Mouse (Mus musculus): Measurements from ENCODE around the gene C2cd5.
A peak's percentile ranks its signal among the peaks of the same experiment; 100 is the strongest.

Gene C2cd5

DNA sequence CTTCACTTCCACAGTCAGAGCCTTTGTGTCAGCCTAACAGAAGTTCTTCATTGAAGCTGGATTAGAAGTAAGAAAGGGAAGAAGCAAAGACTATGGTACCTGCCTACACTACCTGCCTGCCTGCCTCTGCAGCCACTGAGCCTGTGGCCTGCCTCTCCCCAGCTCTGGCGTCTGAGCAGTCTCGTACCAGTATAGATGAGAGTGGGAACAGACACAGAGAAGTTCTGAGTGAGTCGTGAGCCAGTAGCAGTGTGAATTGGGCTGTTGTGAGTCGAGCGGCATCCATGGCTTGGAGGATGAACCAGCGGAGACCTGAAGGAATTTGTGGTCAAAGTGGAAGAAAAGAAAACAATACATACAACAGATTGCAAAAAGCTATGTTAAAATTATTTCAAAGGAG lies 26.5 kb downstream of the C2cd5 start:
- no peak for DNase-seq (ENCODE audit: low spot score in 2 of 2)

DNA sequence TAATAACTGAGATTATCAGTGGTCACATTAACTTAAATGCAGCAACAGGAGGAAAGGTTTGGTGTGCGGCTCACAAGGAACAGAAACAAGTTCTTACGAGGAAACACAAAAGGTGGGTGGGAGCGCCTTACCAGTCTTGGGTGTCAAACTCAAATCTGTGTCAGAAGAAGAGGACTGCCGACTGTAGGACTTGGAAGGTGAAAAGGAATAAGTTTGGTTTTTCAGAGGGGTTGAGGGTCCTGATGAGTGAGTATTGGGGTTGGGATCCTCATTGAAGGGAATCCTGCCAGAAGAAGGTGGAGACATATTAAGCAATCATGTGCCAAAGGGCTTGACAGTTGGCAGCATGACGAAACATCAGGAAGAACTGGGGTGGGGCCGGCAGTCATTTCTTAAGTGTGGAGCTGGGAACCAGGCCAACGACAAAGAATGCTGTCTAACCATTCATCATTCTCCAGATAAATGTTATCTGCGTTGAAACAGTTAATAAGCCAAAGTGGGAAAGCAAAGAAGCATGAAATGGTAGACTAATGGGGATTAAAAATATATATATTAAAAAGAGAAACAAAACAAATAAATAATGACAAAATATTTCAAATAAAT lies 27.4 kb downstream of the C2cd5 start:
- no peak for DNase-seq (ENCODE audit: low spot score in 2 of 2)

DNA sequence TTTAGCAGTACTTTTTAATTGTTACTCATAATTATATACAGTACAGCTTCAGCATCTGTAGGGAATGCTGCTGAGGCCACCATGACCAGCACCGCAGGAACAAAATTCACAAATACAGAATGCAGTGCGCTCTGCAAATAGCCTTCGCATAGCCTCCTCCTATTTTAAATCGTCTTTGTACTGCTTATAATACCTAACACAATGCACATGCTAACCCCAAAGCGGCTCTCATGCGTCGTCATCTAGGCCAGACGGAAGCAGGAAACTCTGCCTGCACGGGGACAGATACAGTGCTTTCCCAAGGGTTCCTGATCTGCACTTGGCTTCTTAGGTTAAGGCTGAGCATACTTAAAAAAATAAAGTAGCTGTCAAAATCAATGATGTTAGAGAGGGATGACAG lies 29.2 kb downstream of the C2cd5 start:
- DNase-seq (ENCODE audit: low spot score in 2 of 2), result no peak

DNA sequence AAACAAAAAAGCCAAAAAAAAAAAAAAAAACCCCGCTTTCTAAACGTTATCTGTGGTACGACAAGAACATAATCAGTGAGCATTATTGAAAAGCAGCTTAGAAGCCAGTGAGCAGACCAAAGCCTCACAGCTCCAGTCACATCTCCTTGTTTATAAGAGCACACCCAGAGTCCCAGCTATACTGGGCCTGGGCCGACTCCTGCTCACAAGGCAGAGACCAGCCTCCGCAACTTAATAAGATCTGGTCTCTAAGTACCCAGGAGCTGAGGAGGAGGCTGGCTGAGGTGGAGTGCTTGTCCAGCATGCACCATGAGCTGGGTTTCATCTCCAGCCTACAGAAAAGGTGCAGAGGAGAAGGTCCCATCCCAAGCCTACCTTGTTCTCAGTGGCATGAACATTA lies 29.9 kb downstream of the C2cd5 start:
- DNase-seq (ENCODE audit: low spot score in 2 of 2), result no peak

DNA sequence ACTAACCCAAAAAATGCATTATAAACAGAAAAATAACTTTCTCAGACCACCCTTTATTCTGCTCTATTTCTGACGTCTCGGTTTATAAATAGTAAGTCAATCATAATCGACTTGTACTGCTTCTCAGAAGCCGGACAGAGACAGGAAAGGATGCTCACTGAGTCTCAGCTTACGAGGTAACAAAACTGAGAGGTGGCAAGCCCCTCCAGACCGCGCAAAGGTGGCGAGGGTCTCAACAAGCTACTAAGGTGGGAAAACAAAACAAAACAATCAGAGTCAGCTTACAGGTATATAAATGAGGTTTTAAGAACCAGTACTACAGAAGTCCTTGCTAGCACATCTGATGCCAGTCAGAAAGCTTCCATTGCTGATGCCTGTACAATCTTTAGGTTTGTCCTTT lies 30.3 kb downstream of the C2cd5 start:
- no peak for DNase-seq (ENCODE audit: low spot score in 2 of 2)

DNA sequence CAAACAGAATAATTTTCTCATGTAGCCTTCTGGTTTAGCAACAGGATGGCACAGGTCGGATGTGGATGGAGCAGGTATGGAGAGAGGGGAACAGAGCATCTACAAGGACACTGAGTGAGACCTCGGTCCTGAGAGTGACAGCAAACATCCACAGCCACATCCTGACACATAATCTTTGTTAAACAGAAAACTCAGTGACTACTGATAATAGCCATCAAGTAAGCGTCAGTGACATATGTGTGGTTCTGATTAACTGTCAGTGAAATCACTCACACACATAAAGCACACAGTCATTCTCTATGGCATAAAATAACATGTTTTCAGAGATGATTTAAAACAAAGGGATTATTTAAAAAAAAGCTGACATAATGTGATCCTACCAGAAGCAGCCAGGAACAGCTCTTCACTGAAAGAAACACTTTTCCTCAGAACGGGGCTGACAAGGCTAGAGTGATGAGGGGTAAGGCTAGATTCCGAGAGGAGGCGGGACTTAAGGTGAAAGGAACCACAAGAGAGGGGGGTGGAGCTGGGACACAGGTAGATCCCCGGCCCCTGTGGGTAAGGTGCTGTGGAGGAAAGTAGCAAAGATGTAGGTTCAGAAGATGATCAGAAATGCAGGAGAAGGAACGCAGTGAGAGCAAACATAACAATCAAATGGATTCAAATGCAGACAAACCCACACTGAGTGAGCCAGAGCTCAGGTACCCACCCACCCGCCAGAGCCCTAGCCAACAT lies 31.6 kb downstream of the C2cd5 start:
- DNase-seq (ENCODE audit: low spot score in 2 of 2), result no peak

DNA sequence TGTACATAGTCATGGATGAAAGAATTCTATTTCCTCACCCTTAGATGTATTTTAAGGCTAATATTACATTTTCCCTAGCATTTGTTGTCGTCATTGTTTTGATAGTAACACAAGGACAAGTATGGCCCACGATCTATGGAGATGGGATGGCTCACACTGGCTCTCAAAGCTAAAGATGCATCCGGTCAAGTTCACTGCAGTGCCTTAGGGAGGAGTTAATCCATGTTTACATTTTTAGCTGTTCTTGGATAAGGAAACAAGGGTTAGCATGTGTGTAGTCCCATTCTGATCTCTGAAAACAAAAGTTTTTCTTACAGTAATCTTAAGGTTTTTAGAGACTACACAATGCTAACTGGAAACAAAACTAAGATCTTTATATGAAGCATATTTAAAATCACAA lies 32.3 kb downstream of the C2cd5 start:
- DNase-seq (ENCODE audit: low spot score in 2 of 2), result no peak

DNA sequence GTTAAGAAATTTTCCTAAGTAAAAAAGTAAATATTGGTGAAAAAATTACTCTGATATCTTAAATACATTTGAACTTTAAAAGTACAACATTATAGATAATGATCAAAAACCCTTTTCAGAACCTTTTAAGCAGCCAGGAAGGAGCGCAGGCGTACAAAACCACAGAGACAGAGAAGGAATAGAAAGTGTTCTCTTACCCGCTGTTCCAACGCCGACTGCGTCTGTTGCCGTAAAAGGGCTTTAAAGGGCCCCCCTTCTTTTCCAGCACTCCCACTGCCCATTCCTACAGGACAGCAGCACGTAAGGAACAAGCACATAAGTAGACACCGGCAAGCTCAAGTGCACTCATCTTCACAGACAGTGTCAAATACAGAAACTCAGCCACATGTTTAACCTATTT lies 33.1 kb downstream of the C2cd5 start:
- DNase-seq (ENCODE audit: low spot score in 2 of 2), result no peak

DNA sequence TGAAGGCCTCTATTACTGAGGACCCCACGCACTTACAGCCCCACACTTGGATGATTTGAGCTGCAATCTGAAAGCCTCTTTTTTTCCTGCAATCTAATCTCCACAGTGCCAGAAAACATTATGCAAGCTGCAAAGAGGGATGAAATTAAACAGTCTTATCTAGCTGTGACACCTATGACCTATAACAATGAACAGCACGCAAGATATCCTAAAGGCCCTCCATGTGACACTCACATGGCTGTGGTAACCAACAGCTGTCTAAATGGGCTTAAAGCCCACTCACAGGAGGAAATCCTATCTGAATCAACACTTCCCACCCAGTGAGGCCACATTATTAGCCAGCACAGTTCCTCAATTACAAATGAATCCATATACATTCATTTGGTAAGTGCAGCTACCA lies 35.9 kb downstream of the C2cd5 start:
- no peak for DNase-seq (ENCODE audit: low spot score in 2 of 2)

DNA sequence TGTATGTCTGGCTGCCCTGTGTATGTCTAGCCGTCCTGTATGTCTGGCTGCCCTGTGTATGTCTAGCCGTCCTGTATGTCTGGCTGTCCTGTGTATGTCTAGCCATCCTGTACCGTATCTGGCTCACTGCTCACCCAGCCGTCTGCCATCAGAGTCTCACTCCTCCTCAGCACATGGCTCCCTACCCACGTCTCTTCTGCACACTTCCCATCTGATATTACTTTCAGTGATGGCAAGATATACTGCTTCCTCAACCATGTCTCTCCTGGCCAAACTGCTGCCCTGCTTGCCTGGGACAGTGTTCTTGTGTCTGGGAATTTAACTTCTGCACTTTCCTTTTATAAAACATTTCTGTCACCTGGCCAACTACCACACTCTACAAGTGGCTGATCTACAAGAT lies 42.3 kb downstream of the C2cd5 start:
- peak; percentile 36 to 38 for DNase-seq (ENCODE audit: low spot score in 2 of 2)

DNA sequence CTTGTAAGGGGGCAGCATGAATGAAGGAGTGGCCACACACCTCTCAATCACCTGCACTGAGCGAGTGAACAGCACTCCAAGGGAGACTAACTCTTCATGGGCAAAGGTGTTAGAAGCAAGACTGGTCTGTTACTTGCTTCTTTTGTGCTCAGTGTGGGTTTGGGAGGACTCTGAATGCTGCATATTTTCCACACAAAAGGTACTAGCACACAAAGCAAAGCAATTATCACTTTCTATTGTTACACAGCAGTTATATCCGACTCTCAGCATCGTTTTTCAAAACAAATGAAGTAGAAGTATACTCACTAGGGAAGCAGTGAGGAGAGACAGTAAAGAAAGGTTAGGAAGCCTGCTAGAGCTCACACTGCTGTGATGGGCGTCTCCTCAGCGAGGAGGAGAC lies 48.4 kb downstream of the C2cd5 start:
- no peak for DNase-seq (ENCODE audit: low spot score in 2 of 2)

DNA sequence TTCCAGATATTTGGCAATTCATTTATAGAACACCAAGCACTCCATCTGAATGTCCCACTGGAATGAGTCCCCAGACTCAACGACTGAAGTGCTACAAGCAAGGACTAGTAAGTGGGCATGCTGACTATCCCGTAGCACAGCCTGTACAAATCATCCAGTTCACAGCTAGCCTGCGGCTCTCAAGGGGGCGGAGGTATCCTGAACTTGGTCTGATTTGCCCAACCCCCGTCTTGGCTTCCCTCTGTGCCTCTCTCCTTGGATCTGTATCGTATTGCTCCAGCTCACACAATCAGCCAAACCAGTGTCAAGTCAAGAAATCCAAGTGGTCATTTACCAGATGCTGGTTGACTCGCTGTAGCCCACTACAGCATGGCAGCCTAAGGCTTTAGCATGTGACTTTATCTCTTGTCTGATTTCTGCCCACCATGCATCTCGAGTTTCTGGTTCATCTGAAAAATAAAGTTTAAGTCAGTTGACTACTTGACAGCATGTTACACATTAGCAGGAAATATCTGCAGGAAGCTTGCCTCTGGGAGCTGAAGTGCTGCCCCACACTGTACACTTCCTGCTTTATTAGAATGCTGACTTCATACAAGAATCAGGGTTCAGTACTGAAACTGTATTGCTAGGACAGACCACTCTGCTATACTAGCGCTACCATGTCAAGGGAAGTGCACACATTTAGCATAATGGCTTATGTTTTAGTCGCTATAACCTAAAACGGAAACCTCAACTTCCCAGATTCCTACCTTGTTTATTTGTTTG lies 50.0 kb downstream of the C2cd5 start:
- no peak for DNase-seq (ENCODE audit: low spot score in 2 of 2)

DNA sequence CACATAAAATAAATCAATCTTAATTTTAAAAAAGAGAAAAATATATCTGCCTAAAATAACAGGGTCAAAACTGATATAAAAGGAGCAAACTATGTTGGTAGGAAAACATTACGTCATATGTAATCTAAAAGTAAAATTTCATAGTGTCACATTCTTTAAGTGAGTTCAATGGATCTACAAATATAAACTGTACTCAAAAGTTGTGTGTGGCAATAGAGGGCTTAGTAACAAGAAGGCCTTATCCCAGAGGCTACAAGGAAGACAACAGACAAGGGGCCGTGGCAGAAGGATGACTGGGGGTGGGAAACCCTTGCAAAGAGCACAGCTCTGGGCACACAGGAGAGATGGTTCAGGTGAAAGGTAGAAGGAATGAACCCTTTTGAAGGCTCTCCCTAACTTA lies 50.8 kb downstream of the C2cd5 start:
- DNase-seq (ENCODE audit: low spot score in 2 of 2), result no peak

DNA sequence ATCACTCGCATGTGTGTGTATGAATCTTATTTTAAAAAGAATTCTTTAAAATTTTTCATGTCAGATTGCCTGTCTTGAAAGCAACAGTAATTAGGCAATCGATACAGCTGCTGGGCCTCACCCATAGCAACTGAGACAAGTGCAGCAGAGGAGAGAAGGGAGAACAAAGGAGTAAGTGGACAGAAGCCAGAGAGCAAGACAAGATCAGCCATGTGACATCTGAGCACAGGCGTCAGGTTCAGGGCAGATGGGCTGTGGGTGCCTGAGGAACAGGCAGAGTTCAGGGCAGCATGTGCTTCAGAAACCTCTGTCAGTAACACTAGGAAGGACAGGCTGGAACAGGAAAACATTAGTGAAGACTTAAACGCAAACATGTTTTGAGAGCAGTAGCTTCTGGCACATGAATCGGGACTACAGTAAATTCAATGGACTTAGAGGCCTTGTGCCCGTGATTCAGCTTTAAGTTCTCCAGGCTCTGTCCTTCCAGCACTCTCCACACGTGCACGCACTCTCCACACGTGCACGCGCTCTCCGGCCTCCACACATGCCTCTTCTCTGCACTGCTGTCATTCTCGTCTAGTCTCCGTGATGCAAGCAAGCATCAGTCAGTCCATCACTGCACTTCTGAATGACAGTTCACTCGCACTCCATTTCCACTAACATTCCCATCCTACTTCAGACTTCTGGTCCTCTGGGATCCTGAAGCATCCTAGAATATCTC lies 52.2 kb downstream of the C2cd5 start:
- DNase-seq (ENCODE audit: low spot score in 2 of 2), result no peak

DNA sequence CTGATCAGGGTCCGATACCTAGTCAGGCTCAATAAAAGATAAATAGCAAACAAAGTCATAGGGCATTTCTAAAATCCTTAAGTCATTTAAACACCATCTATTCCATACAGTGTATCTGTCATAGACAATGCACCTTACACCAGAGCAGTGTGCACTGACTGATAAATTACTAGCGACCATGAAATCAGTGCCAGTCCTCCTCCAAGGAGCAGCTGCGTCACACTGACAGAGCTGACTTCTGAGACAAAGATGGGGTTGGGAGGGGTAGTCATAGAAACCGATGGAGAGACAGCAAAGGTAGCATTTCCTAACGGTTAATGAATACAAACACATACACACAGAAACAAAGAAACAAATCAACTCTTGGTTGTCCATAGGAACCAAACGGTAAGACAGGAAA lies 58.4 kb downstream of the C2cd5 start:
- DNase-seq (ENCODE audit: low spot score in 2 of 2), result no peak

DNA sequence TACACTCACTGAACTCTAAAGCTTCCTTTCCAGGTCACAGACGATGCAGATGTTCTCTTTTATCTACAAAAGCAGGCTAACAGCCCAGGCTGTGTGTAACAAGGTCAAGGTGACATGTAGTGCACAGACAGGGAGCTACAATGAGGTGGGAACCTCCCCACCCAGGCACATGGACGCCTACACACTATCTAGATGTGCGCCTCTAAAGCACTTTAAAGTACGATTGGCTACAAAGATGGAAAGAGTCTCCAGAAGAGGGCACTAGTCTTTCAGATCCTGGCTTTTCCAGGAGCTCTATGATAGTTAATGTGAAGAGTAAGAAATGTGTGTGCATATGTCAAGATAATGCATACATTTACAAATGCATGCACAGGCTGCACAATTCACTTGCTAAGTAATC lies 64.7 kb downstream of the C2cd5 start:
- peak in 1 of 2 experiments; percentile 23 for DNase-seq (ENCODE audit: low spot score in 2 of 2)

DNA sequence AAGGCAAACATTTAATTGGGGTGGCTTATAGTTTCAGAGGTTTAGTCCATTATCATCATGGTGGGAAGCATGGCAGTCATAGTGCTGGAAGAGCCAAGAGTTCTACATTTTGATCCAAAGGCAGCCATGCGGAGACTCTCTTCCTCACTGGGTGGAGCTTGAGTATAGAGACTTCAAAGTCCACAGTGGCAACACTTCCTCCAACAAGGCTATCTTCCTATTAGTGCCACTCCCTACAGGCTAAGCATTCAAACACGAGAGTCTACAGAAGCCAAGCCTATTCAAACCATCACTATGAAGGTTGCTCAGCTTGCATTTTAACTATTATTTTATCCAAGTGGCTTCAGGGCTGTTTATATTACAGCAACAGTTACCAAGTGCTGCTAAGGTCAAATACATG lies 65.4 kb downstream of the C2cd5 start:
- DNase-seq (ENCODE audit: low spot score in 2 of 2), result no peak

DNA sequence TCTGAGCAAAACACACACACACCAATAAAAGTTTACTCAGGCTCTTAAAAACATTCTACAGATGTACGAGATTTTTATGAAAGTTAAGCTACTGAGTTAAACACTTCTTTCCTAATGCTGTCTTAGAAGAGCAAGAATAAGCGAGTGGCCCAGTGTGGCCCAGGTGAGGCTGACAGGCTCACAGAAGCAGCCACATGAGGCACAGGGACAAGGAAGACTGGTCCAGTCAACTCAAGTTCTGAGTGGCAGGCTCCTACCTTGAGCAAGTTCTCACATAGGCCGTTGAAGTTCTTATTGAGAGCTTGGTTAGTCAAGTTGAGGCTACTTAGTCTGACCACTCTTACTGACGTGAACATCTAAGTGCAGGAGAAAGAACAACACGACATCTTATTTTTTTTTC lies 69.4 kb downstream of the C2cd5 start:
- DNase-seq (ENCODE audit: low spot score in 2 of 2), result no peak

DNA sequence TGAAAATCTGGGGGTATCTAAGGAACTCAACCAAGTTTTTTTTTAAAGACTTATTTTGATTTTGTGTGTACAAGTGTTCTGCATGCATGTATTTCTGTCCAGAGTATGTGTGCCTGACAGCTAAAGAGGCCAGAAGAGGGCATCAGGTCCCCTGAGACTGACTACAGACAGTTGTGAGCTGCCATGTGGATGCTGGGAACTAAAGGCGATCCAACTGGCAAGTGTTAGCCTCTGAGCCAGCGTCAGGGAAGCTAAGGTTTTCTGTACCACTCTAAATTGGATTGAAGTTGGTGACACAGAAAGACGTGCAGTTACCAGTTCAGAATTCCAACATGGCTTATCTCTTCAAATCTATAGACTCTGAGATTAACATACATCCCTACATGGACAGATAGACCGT lies 72.0 kb downstream of the C2cd5 start:
- DNase-seq (ENCODE audit: low spot score in 2 of 2), result no peak

DNA sequence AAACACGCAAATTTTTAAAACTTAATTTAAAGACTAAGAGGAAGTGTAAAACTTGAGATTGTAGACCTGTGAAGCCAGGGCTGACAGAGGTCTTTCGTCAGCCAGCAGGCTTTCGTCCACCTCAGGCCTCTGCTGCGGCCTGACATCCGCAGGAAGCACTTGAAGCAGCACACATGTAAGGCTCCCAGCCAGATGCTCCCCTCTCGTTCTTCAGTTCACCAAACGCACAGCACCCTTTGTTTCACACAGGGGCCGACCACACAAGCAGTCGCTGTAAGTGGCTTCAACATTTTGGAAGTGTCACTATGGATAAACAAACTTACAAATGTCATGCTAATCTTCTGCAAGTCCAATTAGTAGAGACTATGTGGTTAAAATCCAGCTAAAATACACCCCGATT lies 72.5 kb downstream of the C2cd5 start:
- DNase-seq (ENCODE audit: low spot score in 2 of 2), result no peak

DNA sequence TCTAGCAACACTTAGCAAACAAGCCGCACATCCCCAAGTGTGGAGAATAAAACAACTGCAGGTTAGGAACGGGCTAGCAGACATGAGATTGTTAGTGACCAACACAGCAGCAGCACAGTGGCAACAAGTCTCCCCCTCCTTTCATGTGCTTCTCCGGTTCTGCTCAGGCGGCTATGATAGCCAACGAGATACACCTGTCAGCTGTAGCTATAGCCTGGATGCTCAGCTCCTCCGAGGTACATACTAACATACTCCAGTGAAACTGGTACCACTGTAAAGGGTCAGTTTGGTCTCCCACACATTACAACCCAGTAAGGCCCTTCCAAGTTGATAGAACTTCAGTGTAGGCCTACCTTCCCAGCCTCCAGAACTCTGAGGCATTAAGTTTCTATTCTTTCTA lies 76.2 kb downstream of the C2cd5 start:
- no peak for DNase-seq (ENCODE audit: low spot score in 2 of 2)

DNA sequence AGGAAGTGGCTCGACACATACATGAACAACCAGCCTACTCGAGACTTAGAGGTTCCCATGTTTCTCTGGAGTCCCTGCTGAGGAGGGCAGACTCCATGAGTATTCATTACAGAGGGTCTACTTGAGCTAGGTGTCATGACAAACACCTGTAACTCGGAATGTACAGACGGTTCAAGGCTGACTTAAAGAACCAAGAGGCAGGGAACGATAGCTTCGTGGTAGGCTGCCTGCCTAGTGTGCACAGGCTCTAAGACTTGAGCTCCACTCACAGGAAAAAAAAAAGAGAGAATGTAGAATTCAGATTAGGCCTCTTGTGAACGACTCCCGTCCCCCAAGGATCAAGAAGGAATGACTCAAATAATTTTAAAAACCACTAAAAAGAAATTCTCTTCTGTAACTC lies 78.2 kb downstream of the C2cd5 start:
- DNase-seq (ENCODE audit: low spot score in 2 of 2), result no peak

DNA sequence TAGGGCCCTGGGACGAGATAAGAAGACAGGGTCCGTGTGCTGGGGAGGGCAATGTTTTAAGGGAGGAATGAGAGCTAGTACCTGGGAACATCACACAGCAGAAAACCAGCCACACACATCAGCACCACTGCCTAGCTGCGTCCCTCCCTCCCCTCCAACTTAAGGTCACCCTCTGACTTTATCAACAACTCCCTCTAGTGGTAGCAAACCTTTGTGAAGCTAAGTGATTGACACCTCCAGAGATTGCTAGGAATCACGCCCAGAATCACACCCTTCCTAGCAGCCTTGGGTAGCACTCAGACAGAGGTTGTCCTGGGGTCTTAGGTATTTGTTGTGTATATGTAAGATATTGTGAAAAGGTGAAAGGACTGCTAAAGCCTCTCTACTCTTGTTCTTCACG lies 79.3 kb downstream of the C2cd5 start:
- DNase-seq (ENCODE audit: low spot score in 2 of 2), result no peak
